Mouse (Mus musculus) frontal cortex, adult (tissue): ENCODE measurements around the gene Erc2.

Experiments
- ATAC-seq: cut with Nextera tagmentation; 2 replicates; pipeline ENCODE4 v1.9.2; 2017; ENCODE audit warnings: mild to moderate bottlenecking, moderate library complexity, mixed read lengths; ENCODE audit not compliant: low TSS enrichment

Gene Erc2

GRCm38 (mm10) chr14:28376208-28376805 is 754.1 kb downstream of the Erc2 start:
- ATAC-seq: no peak

DNA sequence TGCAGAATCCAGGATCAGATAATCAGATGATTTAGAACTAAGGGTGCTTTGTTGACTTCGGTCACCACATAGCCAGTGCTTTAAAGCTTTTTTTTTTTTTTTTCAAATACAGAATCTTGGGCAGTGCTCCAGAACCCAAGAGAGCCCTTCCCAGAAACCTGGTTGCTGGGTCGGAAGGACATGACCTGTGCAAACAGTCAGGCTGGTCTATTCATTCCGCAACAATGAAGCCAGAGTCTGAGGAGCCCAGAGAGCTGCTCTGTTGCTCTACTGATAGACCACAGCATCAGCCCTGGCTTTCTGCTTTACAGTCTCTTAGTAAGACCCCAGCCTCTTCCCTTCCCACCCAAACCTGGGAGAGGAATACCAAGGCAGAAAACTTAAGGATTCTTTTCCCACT is 755.3 kb downstream of the Erc2 start:
- no peak for ATAC-seq

- ATAC-seq: no peak
Measured at GRCm38 (mm10) chr14:28380129-28380528, 757.9 kb downstream of the Erc2 start.

GRCm38 (mm10) chr14:28381801-28382550 is 759.7 kb downstream of the Erc2 start:
- no peak for ATAC-seq

GRCm38 (mm10) chr14:28386815-28387607 is 764.8 kb downstream of the Erc2 start:
- ATAC-seq: peak; percentile 67

DNA sequence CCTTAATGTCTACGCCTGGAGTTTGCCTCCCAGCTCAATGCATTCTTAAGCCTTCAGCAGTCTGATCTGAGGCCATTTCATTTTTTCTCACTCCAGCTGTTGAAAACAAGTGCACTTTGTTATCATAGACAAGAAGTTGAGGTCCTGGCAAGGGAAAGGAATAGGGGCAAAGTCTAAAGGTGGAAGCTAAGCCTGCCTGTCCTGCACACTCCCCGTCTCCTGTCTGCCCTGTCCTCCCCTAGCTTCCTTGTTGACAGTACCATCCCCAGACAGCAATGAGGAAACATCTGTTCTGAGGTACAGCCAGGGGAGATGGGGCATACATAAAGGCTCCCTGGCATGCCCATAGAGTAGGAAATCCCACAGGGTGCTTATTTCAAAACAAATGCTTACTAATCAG is 776.7 kb downstream of the Erc2 start:
- ATAC-seq: no peak

- ATAC-seq: no peak
Measured at GRCm38 (mm10) chr14:28399897-28400296, 777.7 kb downstream of the Erc2 start.

DNA sequence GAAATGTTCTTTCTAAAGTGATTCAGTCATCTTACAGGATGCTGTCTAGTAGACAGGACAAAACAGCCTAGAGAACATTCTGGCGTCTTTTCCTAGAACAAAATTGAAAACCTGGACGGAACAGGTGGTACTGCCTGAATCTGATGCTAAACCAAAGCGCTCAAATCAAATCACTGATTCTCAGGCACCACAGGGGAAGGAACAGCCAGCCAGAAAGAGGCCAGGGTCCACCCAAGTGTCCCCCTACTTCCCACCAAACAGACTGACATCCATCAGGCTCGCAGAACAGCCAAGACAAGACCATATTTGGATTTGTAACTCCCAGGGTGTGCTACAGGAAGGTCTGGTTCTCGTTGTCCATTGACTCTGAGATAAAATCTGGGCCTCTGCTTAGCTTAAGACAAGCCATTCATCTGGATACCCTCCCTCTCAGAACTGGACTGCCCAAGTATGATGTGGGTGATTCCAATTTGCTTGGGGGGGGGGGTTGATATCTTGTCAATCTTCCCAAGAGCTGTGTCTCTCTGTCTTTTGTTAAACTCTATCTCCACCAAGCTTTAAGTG is 783.1 kb downstream of the Erc2 start:
- no peak for ATAC-seq

DNA sequence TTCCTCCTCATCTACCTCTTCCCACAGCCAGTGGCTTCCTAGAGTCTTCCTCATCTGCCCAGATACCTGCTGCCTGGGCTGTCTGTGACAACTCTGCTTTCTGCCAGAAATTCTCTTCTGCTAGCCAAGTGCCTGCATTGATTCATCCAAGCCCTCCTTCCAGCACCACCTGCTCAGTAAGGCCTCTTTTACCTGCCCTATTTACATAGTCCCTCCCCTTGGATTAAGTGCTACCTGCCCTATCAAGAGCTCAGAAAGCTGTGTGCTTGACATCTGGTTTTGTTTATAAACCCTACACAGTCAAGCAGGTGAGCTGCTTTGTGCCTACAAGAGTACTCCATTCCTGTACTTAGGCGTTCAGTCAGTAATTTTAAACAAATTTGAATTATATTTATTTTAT is 787.2 kb downstream of the Erc2 start:
- no peak for ATAC-seq

DNA sequence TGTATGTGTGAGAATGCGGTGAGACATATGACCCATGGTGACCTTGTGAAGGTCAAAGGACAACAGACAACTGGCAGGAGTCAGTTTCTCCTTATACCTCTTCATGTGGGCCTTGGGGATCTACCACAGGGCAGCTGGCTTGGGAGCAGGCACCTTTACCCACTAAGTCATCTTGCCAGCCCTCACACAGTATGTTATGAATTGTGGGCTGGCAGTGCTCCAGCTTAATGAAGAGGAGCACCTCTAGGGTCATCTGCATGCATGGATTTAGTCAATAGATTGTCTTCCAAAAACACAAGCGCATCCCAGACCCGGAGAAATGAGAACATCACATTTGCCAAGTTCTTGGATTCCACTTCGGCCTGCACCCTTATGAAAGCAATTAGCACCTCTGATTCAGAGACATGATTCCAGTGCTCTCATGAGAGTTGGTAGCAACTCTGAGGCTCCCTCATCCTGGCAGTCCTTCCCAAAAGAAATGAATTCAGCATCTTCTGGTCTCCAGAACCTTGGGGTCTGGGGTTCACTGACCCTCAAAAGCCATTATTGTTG is 787.6 kb downstream of the Erc2 start:
- ATAC-seq: peak; percentile 56

GRCm38 (mm10) chr14:28410789-28411225 is 788.6 kb downstream of the Erc2 start:
- no peak; the same call in 1 of the 2 replicates for ATAC-seq

DNA sequence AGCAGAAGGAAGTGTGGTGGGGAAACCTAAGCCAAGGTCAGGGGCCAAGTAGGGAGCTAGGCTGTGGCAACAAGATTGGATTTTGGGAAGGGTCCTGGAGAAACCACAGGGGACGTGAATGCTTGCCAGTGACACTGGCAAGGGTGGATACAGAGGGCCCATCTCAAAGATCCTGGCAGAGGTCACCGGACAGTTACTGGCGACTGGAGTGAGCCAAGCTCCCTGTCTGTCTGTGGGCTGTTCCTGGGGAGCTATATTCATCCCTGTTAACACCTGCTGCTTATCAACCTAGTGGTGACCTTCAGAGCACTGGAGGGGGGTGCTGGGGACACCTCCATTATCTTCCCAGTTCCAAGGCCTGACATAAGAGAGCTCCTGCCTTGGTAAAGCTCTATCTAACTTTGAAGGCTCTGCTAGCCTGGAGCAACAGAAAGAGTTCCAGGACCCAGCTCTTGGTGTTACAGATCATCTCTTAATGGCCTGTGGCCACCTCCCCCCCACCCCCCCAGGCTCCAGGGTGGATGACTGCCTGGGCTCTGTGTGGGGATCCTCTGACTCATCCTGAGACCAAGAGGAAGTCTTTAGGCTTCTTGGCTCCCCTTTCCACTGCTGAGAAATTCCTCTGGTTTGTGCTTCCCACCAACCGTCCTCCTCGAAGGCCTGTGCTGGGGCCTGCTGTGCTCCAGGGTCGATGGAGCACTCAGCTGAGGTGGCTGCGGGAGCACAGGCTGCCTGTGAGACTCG is 790.2 kb downstream of the Erc2 start:
- ATAC-seq: no peak

GRCm38 (mm10) chr14:28413516-28413915 is 791.3 kb downstream of the Erc2 start:
- peak; percentile 67 for ATAC-seq

DNA sequence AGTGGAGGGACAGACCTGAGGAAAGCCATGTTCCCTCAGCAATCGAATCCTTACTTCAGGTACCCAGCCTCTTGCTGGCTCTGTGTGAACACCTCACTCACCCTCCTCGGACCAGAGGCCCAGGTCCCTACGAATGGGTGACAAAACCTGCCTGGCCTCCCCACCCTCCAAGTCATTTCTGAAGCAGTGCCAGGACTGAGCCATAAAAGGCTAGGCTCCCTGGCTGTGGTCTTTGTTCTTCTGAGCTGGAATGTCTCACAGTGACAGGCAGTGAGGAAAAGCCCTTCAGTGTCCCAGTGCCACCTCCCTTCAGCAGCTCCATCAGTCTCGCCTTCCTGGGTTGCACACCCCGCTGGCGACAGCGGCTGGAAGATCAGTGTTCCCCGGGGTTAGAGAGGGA is 794.8 kb downstream of the Erc2 start:
- no peak for ATAC-seq

- no peak for ATAC-seq
Measured at GRCm38 (mm10) chr14:28418497-28418896, 796.3 kb downstream of the Erc2 start.

DNA sequence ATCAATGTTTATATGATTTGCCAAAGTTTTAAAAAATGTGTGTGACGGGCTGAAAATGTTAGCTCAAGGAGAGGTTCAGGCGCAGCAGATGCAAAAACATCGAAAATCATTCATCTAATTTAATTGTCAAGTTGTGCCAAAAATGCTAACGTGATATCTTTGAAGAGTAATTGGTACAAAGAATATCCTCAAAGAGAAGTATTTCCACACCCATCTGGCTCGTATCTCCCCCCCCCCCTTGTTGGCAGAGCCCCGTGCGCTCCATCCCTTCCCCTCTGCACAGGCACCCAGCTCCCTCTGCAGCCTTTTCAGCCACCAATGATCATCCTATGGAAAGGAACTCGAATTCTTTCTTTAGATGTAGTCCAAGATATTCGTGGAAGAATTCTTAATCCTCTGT is 797.0 kb downstream of the Erc2 start:
- ATAC-seq: no peak

GRCm38 (mm10) chr14:28420596-28420995 is 798.4 kb downstream of the Erc2 start:
- ATAC-seq: no peak

- peak; percentile 80 for ATAC-seq
Measured at GRCm38 (mm10) chr14:28426610-28427009, 804.4 kb downstream of the Erc2 start.

DNA sequence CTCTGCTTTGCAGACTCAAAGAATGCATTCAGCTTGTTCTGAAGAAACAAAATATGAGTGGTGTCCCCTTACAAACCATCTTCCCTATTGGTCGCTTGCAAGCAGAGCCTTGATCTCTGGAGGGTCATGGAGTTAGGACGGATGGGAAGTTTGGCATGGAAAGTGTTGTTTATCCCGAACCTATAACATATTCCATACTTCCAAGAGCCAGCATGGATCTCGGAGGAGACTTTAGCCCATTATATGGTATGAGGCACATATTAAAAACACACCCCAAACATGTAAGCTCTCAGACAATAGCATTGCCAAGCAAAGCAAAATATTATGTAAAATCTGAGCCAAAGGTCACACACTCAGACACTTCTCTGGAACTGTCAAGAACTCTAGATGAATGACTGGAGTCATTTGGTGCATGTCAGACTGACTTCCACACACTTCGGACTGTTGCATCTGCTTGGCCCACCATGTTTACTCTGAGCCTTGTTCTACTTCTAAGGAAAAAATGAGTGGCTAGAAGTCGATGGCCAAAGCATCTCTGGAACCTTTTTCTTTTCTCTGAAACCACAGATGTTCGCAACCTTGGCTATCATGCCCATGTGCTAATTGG is 809.6 kb downstream of the Erc2 start:
- no peak for ATAC-seq

DNA sequence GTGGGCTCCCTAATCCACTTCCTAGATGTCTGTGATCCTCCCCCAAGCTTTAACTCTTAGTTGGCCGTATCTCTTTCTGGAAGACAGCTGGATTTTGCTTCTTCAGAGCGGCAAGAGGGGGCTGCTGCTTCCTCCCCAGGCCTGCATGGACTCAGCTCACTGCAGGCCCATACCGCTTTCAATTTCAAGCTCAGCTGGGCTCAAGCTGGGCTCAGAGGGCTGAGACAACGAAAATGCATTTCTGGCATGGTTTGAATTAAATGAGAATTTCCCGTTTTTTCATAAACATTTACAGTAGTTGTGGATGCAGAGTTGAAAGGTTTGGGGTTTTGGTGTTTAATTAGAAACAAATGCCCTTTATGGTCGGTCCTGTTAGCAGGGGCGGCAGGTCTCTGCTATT is 812.8 kb downstream of the Erc2 start:
- ATAC-seq: no peak

DNA sequence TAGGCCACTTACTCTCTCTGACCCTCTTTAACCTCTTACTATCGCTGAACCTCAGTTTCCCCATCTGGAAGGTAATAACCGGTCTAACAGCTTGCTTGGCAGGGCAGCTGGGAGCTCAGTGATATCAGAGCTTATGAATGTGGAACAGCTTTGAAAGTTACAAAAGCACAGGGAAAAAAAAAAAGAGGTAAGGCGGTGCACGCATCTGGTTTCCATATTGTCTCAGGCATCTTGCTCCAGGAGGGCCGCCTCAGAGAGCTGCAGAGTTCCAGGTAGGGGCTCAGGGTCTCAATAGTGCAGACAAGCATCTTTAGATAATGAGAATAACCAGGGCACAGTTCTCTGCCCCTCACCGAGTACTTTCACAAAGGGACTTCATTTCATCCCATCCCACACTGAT is 816.9 kb downstream of the Erc2 start:
- no peak for ATAC-seq
